Mouse (Mus musculus) bone marrow macrophage, adult 2 months (primary cell): ENCODE results near the gene Serpina10.

ENCODE experiments used
- CTCF ChIP-seq: IDR thresholded peaks from 2 replicates; pipeline ENCODE4 v1.5.1; 2012; ENCODE audit warnings: low read depth, mild to moderate bottlenecking, low read length, moderate library complexity
- POLR2A ChIP-seq: IDR thresholded peaks from 2 replicates; pipeline ENCODE4 v1.6.1; 2012; ENCODE audit warnings: mild to moderate bottlenecking, low read depth, low read length, borderline replicate concordance

DNA sequence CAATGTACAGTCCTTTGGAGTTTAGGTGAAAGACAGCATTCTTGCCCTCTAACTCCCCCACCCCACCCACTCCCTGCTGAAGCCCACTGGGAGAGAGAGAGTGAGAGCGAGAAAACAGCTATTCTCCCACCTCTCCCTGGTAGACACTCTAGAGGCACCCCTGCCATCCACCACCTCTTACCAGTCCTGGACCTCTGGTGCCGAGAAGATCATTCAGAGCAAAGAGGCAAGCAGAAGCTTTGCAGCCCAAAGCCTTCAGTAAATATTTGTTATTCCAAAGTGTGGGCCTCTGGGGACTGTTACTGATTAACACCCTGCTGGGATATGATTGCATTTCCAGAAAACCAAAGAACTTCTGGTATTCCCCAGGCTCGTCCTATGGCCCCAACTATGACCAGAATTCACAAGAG is at the start of gene Serpina10:
- no peak for TF ChIP-seq POLR2A
- TF ChIP-seq CTCF: no peak
